Mouse (Mus musculus): ENCODE measurements around the gene 2410004P03Rik. TPM values are rescaled to one million over a fixed set of nuclear protein-coding genes. Genes with fewer than 3 reads are reported as not detected.
A peak's percentile ranks its signal among the peaks of the same experiment; 100 is the strongest.

2410004P03Rik gene
- total and polyA plus RNA-seq, 3 experiments: 0.05 TPM; not detected in 2

GRCm38 (mm10) chr12:17012067-17012899 is 756 bp upstream of the 2410004P03Rik start:
- TF ChIP-seq POLR2AphosphoS5 (IDR thresholded peaks at IDR 0.05; ENCODE audit: insufficient replicate concordance, low read depth, low read length) (no peak), TAL1 (conservative IDR thresholded peaks at IDR 0.05; ENCODE audit: low read depth, low read length) (no peak), GATA1 (IDR thresholded peaks at IDR 0.05; ENCODE audit: borderline replicate concordance, low read length) (no peak), GATA2 (IDR thresholded peaks at IDR 0.05; ENCODE audit: borderline replicate concordance, low read depth, low read length) (no peak), CTCF (IDR thresholded peaks at IDR 0.05; ENCODE audit: low read depth, low read length) (no peak)
- DNase-seq (ENCODE audit: low spot score): no peak
- ATAC-seq (ENCODE audit: extremely low read depth, insufficient number of reproducible peaks, low FRiP score, poor library complexity, severe bottlenecking): no peak
- H3K27me3 ChIP-seq (ENCODE audit: insufficient read depth, low read length): peaks cover 25% of the 10 kb centered on the region
- H3K4me3 ChIP-seq (ENCODE audit: low read depth, low read length): no peak overlapping the region
- peaks cover 4% of the 10 kb centered on the region; the same call in 1 of the 2 replicates for H3K9me3 ChIP-seq (replicated peaks)
- H3K4me1 ChIP-seq (ENCODE audit: insufficient read depth, low read depth, low read length): no peaks in the 10 kb centered on the region
- H3K36me3 ChIP-seq (replicated peaks): no peaks in the 10 kb centered on the region

DNA sequence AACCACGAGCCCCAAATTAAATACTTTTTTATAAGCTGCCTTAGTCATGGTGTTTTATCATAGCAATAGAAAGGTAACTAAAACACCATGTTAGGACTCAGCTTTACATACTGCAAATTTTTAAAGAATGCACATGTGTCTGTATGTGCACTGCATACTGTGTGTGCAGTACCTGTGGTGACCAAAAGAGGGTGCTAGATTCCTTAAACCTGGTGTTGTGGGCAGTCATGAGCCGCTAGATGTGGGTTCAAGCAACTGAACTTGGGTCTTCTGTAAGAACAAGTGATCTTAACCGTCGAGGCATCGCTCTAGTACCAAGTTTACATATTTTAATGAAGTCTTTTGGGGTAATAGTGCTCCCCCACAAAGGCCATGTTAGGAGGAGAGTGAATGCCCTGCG is 2.1 kb downstream of the 2410004P03Rik start:
- H3K9me3 ChIP-seq (replicated peaks): peaks cover 4% of the 10 kb centered on the region; the same call in 1 of the 2 replicates
- DNase-seq (ENCODE audit: low spot score) (no peak), ATAC-seq (ENCODE audit: extremely low read depth, insufficient number of reproducible peaks, low FRiP score, poor library complexity, severe bottlenecking) (no peak)
- H3K4me1 ChIP-seq (ENCODE audit: insufficient read depth, low read depth, low read length): no peaks in the 10 kb centered on the region
- no peak overlapping the region for H3K4me3 ChIP-seq (ENCODE audit: low read depth, low read length)
- no peaks in the 10 kb centered on the region for H3K36me3 ChIP-seq (replicated peaks)
- TF ChIP-seq TAL1 (conservative IDR thresholded peaks at IDR 0.05; ENCODE audit: low read depth, low read length): no peak
- TF ChIP-seq POLR2AphosphoS5 (IDR thresholded peaks at IDR 0.05; ENCODE audit: insufficient replicate concordance, low read depth, low read length): no peak
- no peak for TF ChIP-seq GATA2 (IDR thresholded peaks at IDR 0.05; ENCODE audit: borderline replicate concordance, low read depth, low read length)
- TF ChIP-seq CTCF (IDR thresholded peaks at IDR 0.05; ENCODE audit: low read depth, low read length): no peak
- no peak for TF ChIP-seq GATA1 (IDR thresholded peaks at IDR 0.05; ENCODE audit: borderline replicate concordance, low read length)
- peaks cover 40% of the 10 kb centered on the region for H3K27me3 ChIP-seq (ENCODE audit: insufficient read depth, low read length)

DNA sequence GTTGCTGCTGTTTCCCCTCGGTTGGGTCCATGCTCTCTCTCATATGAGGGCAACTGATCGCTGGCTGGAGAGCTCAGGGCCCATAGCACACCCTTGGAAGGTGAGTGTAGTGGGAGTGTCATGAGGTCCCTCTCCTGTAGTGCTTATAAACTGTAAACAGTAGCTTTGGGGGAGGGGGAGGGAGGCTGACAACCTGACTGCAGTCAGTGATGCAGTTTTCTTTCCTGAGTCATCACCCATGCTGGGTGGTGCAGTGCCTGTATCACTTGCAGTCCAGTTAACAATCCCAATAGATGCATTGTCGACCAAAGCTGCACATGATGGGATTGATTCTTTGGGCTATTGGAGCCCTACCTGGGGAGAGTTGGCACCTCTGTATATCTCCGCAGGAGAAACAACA is 10.3 kb downstream of the 2410004P03Rik start:
- Histone ChIP-seq H3K36me3 (replicated peaks) (peaks cover 22% of the 10 kb centered on the region), H3K9me3 (replicated peaks) (no peaks in the 10 kb centered on the region), H3K27me3 (ENCODE audit: insufficient read depth, low read length) (peaks cover 13% of the 10 kb centered on the region; the same call in 1 of the 2 replicates), H3K4me3 (ENCODE audit: low read depth, low read length) (no peak overlapping the region), H3K4me1 (ENCODE audit: insufficient read depth, low read depth, low read length) (peaks cover 35% of the 10 kb centered on the region)
- TF ChIP-seq POLR2AphosphoS5 (IDR thresholded peaks at IDR 0.05; ENCODE audit: insufficient replicate concordance, low read depth, low read length): no peak
- no peak for TF ChIP-seq GATA1 (IDR thresholded peaks at IDR 0.05; ENCODE audit: borderline replicate concordance, low read length)
- no peak for TF ChIP-seq CTCF (IDR thresholded peaks at IDR 0.05; ENCODE audit: low read depth, low read length)
- TF ChIP-seq TAL1 (conservative IDR thresholded peaks at IDR 0.05; ENCODE audit: low read depth, low read length): no peak
- no peak for TF ChIP-seq GATA2 (IDR thresholded peaks at IDR 0.05; ENCODE audit: borderline replicate concordance, low read depth, low read length)
- DNase-seq (ENCODE audit: low spot score) (no peak), ATAC-seq (ENCODE audit: extremely low read depth, insufficient number of reproducible peaks, low FRiP score, poor library complexity, severe bottlenecking) (no peak)

- DNase-seq (ENCODE audit: low spot score) (peak; percentile 65), ATAC-seq (ENCODE audit: extremely low read depth, insufficient number of reproducible peaks, low FRiP score, poor library complexity, severe bottlenecking) (no peak)
- H3K4me3 ChIP-seq (ENCODE audit: low read depth, low read length): peak overlapping the region; percentile 90; the same call in 1 of the 2 replicates
- H3K9me3 ChIP-seq (replicated peaks): no peaks in the 10 kb centered on the region
- H3K4me1 ChIP-seq (ENCODE audit: insufficient read depth, low read depth, low read length): peaks cover 37% of the 10 kb centered on the region
- TF ChIP-seq POLR2AphosphoS5 (IDR thresholded peaks at IDR 0.05; ENCODE audit: insufficient replicate concordance, low read depth, low read length): no peak
- TF ChIP-seq TAL1 (conservative IDR thresholded peaks at IDR 0.05; ENCODE audit: low read depth, low read length): no peak
- TF ChIP-seq CTCF (IDR thresholded peaks at IDR 0.05; ENCODE audit: low read depth, low read length): no peak
- TF ChIP-seq GATA1 (IDR thresholded peaks at IDR 0.05; ENCODE audit: borderline replicate concordance, low read length): no peak
- TF ChIP-seq GATA2 (IDR thresholded peaks at IDR 0.05; ENCODE audit: borderline replicate concordance, low read depth, low read length): no peak
- H3K27me3 ChIP-seq (ENCODE audit: insufficient read depth, low read length): peaks cover 10% of the 10 kb centered on the region; the same call in 1 of the 2 replicates
- peaks cover 28% of the 10 kb centered on the region for H3K36me3 ChIP-seq (replicated peaks)
Observed at GRCm38 (mm10) chr12:17000628-17001027, 10.9 kb downstream of the 2410004P03Rik start.

- TF ChIP-seq CTCF (IDR thresholded peaks at IDR 0.05; ENCODE audit: low read depth, low read length) (no peak), GATA2 (IDR thresholded peaks at IDR 0.05; ENCODE audit: borderline replicate concordance, low read depth, low read length) (no peak), POLR2AphosphoS5 (IDR thresholded peaks at IDR 0.05; ENCODE audit: insufficient replicate concordance, low read depth, low read length) (no peak), TAL1 (conservative IDR thresholded peaks at IDR 0.05; ENCODE audit: low read depth, low read length) (no peak), GATA1 (IDR thresholded peaks at IDR 0.05; ENCODE audit: borderline replicate concordance, low read length) (no peak)
- ATAC-seq (ENCODE audit: extremely low read depth, insufficient number of reproducible peaks, low FRiP score, poor library complexity, severe bottlenecking) (peak; percentile 86), DNase-seq (ENCODE audit: low spot score) (peak; percentile 94)
- H3K4me3 ChIP-seq (ENCODE audit: low read depth, low read length): peak within 1 kb of the TSS; percentile 90
- H3K9me3 ChIP-seq (replicated peaks): no peaks in the 10 kb centered on the region
- H3K36me3 ChIP-seq (replicated peaks): peaks cover 35% of the 10 kb centered on the region
- peaks cover 37% of the 10 kb centered on the region for H3K4me1 ChIP-seq (ENCODE audit: insufficient read depth, low read depth, low read length)
- H3K27me3 ChIP-seq (ENCODE audit: insufficient read depth, low read length): peaks cover 4% of the 10 kb centered on the region; the same call in 1 of the 2 replicates
Observed at GRCm38 (mm10) chr12:16999739-17000497, 11.6 kb downstream of the 2410004P03Rik start, which contains the start of gene Pqlc3. Gene Pqlc3, minus strand, starts transcription at chr12:17000408.

Measured in G1E (cell line).